Mouse (Mus musculus) myocyte (in vitro differentiated cells): ENCODE data around the gene Acss1.

Experiments
- E2F4 ChIP-seq: IDR thresholded peaks from one replicate; pipeline ENCODE4 v1.6.1; 2011; ENCODE audit warnings: mild to moderate bottlenecking, control low read depth, moderate library complexity; ENCODE audit not compliant: insufficient read depth
- MAX ChIP-seq: IDR thresholded peaks from one replicate; pipeline ENCODE4 v1.6.1; 2011; ENCODE audit warnings: low read depth, mild to moderate bottlenecking, control low read depth
- MYOD1 ChIP-seq, 3 experiments: IDR thresholded peaks; one replicate each; pipeline ENCODE4 v1.6.1; 2011; ENCODE audit warnings: control low read depth in 2 of 3, low read depth in 2 of 3, mild to moderate bottlenecking in 2 of 3, moderate library complexity in 1 of 3; ENCODE audit not compliant: insufficient read length in 2 of 3, control insufficient read depth in 1 of 3
- MYOG ChIP-seq, 3 experiments: IDR thresholded peaks; one replicate each; pipeline ENCODE4 v1.6.1; 2011; ENCODE audit warnings: control low read depth in 2 of 3, low read depth in 2 of 3, mild to moderate bottlenecking in 2 of 3; ENCODE audit not compliant: insufficient read length in 2 of 3, control insufficient read depth in 1 of 3, insufficient read depth in 1 of 3
- POLR2A ChIP-seq: IDR thresholded peaks from one replicate; pipeline ENCODE4 v1.6.1; 2011; ENCODE audit warnings: low read depth, mild to moderate bottlenecking, control low read depth, moderate library complexity; ENCODE audit not compliant: insufficient read length
- POLR2AphosphoS2 ChIP-seq: IDR thresholded peaks from one replicate; pipeline ENCODE4 v1.6.1; 2011; ENCODE audit warnings: low read depth, control low read depth; ENCODE audit not compliant: insufficient read length
- TCF12 ChIP-seq: IDR thresholded peaks from one replicate; pipeline ENCODE4 v1.6.1; 2011; ENCODE audit warnings: mild to moderate bottlenecking, control low read depth; ENCODE audit not compliant: poor library complexity, insufficient read depth, severe bottlenecking
- USF1 ChIP-seq: IDR thresholded peaks from one replicate; pipeline ENCODE4 v1.6.1; 2011; ENCODE audit warnings: low read depth, mild to moderate bottlenecking, control low read depth, moderate library complexity

DNA sequence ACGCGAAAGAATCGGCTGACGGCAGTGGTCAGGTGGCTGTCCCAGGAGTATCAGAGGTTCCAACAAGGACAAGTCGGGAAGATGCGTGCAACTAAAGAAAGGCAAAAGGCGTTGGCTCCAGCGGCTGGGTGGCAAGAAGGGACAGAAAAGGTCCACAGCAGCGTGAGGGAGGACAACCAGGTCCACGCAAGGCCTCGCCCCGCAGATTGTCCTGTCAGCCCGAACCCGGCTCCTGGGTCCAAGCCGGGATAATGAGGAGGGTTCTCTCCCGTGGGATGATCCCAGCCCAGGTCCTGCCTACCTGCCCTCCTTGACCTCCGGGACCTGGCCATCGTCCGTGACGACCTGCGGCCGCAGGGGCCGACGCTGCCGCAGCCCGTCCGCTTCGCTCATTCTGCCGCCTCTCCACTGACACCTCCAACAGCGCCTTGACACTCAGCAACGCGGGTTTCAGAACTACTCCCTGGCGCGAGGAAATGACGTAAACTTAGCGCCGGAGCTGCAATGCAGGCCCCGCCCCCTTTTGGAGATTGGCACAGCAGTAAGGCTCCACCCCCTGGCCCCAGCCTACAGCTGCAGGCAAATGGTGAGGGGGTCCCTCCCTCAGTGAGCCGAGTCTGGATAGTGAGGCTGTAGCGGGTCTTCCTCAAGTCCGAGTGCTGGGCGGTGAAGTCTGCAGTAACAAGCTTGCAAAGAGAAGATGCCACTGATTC is 60.1 kb downstream of the Acss1 start, which contains the start of gene Apmap:
- TF ChIP-seq POLR2A (peak; percentile 84), POLR2AphosphoS2 (peak; percentile 85), MAX (no peak), MYOD1 (IDR thresholded peaks at IDR 0.05; ENCODE audit: control insufficient read depth in 1 of 3, insufficient read length in 2 of 3, low read depth in 2 of 3) (peak in 1 of 3 experiments; percentile 8), TCF12 (no peak), USF1 (no peak), MYOG (IDR thresholded peaks at IDR 0.05; ENCODE audit: control insufficient read depth in 1 of 3, insufficient read depth in 1 of 3, insufficient read length in 2 of 3, low read depth in 2 of 3) (peak in 1 of 3 experiments; percentile 40), E2F4 (peak; percentile 47)
